12 mouse cellular contexts compared by ENCODE assay signal in the genomic region with DNA sequence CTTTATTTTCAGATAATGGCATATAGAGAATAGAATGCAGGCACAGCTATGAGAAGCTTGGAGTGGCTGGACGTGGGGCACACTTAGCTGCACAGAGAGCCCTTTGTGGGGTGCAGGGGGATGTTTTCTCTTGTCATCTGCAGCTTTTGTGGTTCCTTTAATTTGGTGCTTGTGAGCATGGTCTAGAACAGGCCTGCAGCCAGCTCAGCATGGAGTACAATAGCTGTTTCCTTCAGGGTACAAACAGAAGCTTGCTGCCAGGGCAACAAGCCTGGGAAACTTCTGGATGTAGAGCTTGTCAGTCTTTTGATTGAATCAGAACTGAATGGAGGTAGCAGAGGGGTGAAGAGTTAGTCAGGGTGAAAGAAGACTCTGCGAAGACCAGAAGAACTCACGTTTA.
DNase-seq lines count a peak whose midpoint lies in the region; ATAC-seq and TF ChIP-seq lines count a peak whose summit lies in the region.
"Had no signal": no experiment of that assay in that cellular context is flagged by ENCODE, and none has a peak within 500 bp of the region (broad histone marks: within the 10 kb centered on the region; RNA-seq: fewer than 3 reads in every experiment).

No protein-coding gene starts in this region.

- no peaks in the 10 kb centered on the region for H3K27me3 ChIP-seq in forebrain, embryonic 13.5 days
- H3K27me3 ChIP-seq in forebrain, embryonic 11.5 days (ENCODE audit: control insufficient read depth, insufficient read depth, low read length), result no peaks in the 10 kb centered on the region
- H3K27me3 ChIP-seq: heart, embryonic 15.5 days had no signal

- H3K4me3 ChIP-seq in forebrain, embryonic 13.5 days, result no peak overlapping the region
- H3K4me3 ChIP-seq in forebrain, embryonic 11.5 days (ENCODE audit: low read depth, low read length), result no peak overlapping the region
- no peak overlapping the region for H3K4me3 ChIP-seq in layer of hippocampus, adult 2 months
- H3K4me3 ChIP-seq: heart, embryonic 15.5 days had no signal

- H3K27ac ChIP-seq in forebrain, embryonic 13.5 days, result peak overlapping the region; percentile 8; the same call in 1 of the 2 replicates
- no peak overlapping the region for H3K27ac ChIP-seq in forebrain, embryonic 11.5 days (ENCODE audit: low read depth, low read length)
- H3K27ac ChIP-seq in layer of hippocampus, adult 2 months, result peak overlapping the region; percentile 75
- H3K27ac ChIP-seq: heart, embryonic 15.5 days had no signal

- no peak for TF ChIP-seq POLR2A in brain, embryonic 14.5 days (IDR thresholded peaks at IDR 0.05; ENCODE audit: borderline replicate concordance, extremely low read depth, insufficient read depth, insufficient read length, poor library complexity, severe bottlenecking)

- no peak for TF ChIP-seq CTCF in layer of hippocampus, adult 2 months (conservative IDR thresholded peaks at IDR 0.05)
- TF ChIP-seq CTCF in brain, embryonic 14.5 days (IDR thresholded peaks at IDR 0.05; ENCODE audit: borderline replicate concordance, extremely low read depth, insufficient read depth, insufficient read length), result no peak

- H3K36me3 ChIP-seq in forebrain, embryonic 13.5 days (ENCODE audit: poor library complexity, severe bottlenecking), result 0 out of 2 replicates have a peak, but pooled peaks cover 9% of the 10 kb centered on the region
- no peaks in the 10 kb centered on the region for H3K36me3 ChIP-seq in forebrain, embryonic 11.5 days (ENCODE audit: control insufficient read depth, insufficient read depth, low read length)
- H3K36me3 ChIP-seq: heart, embryonic 15.5 days had no signal

- H3K4me2 ChIP-seq in forebrain, embryonic 13.5 days, result no peak overlapping the region
- H3K4me2 ChIP-seq in forebrain, embryonic 11.5 days (ENCODE audit: low read depth, low read length, severe bottlenecking), result no peak overlapping the region
- H3K4me2 ChIP-seq: heart, embryonic 15.5 days had no signal

- 24% methylated on average over 3 of the region's 3 CpGs for WGBS in forebrain, embryonic 13.5 days
- WGBS in forebrain, embryonic 11.5 days, result 59% methylated on average over 3 of the region's 3 CpGs

- no peaks in the 10 kb centered on the region for H3K9me3 ChIP-seq in forebrain, embryonic 13.5 days (replicated peaks)
- H3K9me3 ChIP-seq in forebrain, embryonic 11.5 days (ENCODE audit: control insufficient read depth, low read length), result no peaks in the 10 kb centered on the region
- H3K9me3 ChIP-seq: heart, embryonic 15.5 days had no signal

- ATAC-seq in forebrain, embryonic 13.5 days, result no peak
- ATAC-seq in forebrain, embryonic 11.5 days (replicated peaks; ENCODE audit: low FRiP score), result no peak

- H3K9ac ChIP-seq in forebrain, embryonic 13.5 days, result no peak overlapping the region
- no peak overlapping the region for H3K9ac ChIP-seq in forebrain, embryonic 11.5 days (ENCODE audit: low read length)
- H3K9ac ChIP-seq: heart, embryonic 15.5 days had no signal

- H3K4me1 ChIP-seq in forebrain, embryonic 13.5 days, result peaks cover 10% of the 10 kb centered on the region
- peaks cover 3% of the 10 kb centered on the region; the same call in 1 of the 2 replicates for H3K4me1 ChIP-seq in forebrain, embryonic 11.5 days (replicated peaks; ENCODE audit: control insufficient read depth, insufficient read depth, low read length)

- no peak for DNase-seq in forebrain, embryonic 11.5 days (ENCODE audit: low spot score)
- DNase-seq in layer of hippocampus, adult 2 months (ENCODE audit: low spot score in 2 of 2), result peak; percentile 17 to 26
- DNase-seq in layer of hippocampus, postnatal 25 days (ENCODE audit: extremely low spot score in 1 of 2, low spot score in 1 of 2), result no peak
- DNase-seq in brain, embryonic 14.5 days (ENCODE audit: low read depth), result peak; percentile 73
- peak; percentile 48 for DNase-seq in lung, postnatal 36 days
- DNase-seq in adrenal gland, postnatal 10 days, result no peak
- no peak for DNase-seq in thymus, postnatal 10 days (ENCODE audit: low spot score in 2 of 2)
- DNase-seq: kidney, adult 18-20 months; liver; thymus, adult 2 months had no signal

Comparison
In these comparisons a context has a peak if more than half of its experiments do, and no peak if none do; other contexts are left out.
1. DNase-seq: peak in layer of hippocampus, adult 2 months (2 of 2), brain, embryonic 14.5 days (single experiment) and lung, postnatal 36 days (single experiment); none in forebrain, embryonic 11.5 days (single experiment), layer of hippocampus, postnatal 25 days (0 of 2), adrenal gland, postnatal 10 days (single experiment) and thymus, postnatal 10 days (0 of 2).